Mouse (Mus musculus): Measurements from ENCODE around the gene Lmo4. TPM values are rescaled to one million over a fixed set of nuclear protein-coding genes. Genes with fewer than 3 reads are reported as not detected.

Gene Lmo4
- polyA plus RNA-seq, 1 experiment from 2014 or later, result 44.0 TPM

DNA sequence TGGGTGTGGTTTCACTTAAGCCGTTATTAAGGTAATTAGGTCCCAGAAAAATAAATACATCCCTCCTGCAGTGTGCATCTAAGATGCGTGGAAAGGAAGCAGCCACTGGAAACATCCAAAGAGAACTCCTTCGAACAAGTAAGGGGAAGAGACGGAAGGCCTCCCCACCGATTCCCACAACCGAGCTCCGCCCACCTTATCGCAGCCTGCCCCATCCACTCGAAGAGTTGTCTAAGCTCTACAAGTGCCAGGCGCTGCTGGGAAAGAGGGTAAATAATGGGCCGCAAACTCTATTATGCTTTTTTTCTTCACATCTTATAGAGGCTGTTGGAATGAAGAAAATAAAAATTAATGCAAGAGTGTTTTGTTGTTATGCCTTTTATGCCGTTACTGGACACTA lies 39.6 kb downstream of the Lmo4 start:
- Histone ChIP-seq H3K4me2 (replicated peaks) (no peak overlapping the region), H3K27me3 (no peaks in the 10 kb centered on the region), H3K9ac (replicated peaks) (no peak overlapping the region), H3K27ac (replicated peaks) (no peak overlapping the region), H3K4me3 (no peak overlapping the region), H3K4me1 (peaks cover 4% of the 10 kb centered on the region; the same call in 1 of the 2 replicates), H3K36me3 (no peaks in the 10 kb centered on the region), H3K9me3 (no peaks in the 10 kb centered on the region)
- no peak for ATAC-seq (ENCODE audit: low FRiP score, low read depth)
- WGBS, result 80% methylated on average over 12 of the region's 12 CpGs

DNA sequence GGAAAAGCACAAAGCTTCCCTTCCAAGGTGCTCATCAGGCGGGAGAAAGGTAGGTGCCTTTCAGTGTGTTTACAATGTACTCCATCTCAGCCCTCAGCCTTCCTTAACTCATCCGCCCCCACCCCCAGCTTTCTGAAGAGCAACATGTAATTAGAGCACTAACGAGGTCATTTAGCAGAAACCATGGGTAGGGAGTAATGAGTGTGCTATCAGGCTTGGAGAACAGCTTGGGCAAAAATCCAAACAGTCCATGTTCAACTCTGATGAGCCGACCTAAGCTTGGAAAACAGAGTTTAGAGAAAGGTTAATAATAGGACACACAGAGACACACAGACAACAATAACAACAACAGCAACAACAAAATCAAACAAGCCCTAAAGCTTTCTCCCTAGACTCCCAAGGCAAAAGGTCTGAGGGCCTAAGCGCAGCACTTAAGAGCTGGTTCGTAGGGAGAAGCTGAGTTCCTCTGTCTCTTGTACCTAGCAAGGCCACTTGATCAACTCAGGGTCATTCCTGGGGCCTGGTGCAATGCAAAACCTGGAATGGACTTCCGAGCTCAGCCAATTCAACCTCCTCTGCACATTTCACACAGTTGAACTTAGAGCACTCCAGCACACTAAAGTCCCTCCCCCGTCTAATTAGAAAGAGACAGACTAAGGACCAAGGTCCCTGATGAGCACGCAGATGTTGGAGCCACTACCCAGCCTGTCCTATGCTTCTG lies 40.2 kb downstream of the Lmo4 start:
- Histone ChIP-seq H3K27me3 (no peaks in the 10 kb centered on the region), H3K9ac (replicated peaks) (no peak overlapping the region), H3K36me3 (no peaks in the 10 kb centered on the region), H3K27ac (replicated peaks) (no peak overlapping the region), H3K4me1 (peaks cover 4% of the 10 kb centered on the region; the same call in 1 of the 2 replicates), H3K4me2 (replicated peaks) (no peak overlapping the region), H3K4me3 (no peak overlapping the region), H3K9me3 (no peaks in the 10 kb centered on the region)
- 72% methylated on average over 9 of the region's 9 CpGs for WGBS
- ATAC-seq (ENCODE audit: low FRiP score, low read depth), result no peak

DNA sequence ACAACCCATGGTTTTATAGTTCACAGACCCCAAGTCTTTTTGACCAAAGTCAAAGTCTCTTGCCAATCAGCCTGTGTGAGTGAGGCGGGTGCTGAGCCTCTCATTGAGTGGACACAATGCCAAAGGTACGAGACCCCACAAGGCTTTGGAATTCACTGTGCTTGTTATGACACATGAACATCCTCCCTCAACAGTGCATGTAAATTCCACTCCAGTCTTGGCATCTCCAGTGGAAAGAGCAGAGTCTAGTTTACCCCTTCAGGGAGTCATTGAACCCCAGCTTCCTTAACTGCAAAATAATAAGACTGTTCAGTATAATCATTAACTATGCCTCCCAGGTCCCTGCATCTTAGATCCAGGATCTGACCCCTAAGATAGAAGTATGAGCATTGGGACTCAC lies 41.3 kb downstream of the Lmo4 start:
- H3K9ac ChIP-seq (replicated peaks), result no peak overlapping the region
- ATAC-seq (ENCODE audit: low FRiP score, low read depth), result no peak
- no peaks in the 10 kb centered on the region for H3K36me3 ChIP-seq
- H3K9me3 ChIP-seq, result no peaks in the 10 kb centered on the region
- no peaks in the 10 kb centered on the region for H3K27me3 ChIP-seq
- H3K4me3 ChIP-seq, result no peak overlapping the region
- 90% methylated on average over 2 of the region's 2 CpGs for WGBS
- H3K27ac ChIP-seq (replicated peaks), result no peak overlapping the region
- H3K4me1 ChIP-seq, result peaks cover 4% of the 10 kb centered on the region; the same call in 1 of the 2 replicates
- no peak overlapping the region for H3K4me2 ChIP-seq (replicated peaks)

DNA sequence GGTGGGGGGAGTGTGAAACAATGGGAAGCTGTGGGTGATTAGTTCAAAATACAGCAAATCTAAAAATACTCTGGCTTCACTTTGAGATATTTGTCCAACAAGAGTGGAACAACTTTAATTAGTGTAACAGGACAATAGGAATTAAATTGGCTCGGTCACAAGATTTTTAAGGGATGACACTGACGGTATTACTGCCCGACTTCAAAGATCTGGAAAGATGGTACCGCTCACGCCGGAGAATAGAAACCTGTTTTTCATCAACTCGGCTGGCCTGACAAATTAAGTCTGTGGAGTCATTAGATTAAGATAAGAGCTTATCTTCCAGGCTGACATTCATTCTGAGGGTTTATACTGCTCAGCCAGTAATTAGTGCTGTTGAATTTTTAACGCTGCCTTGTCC lies 42.9 kb downstream of the Lmo4 start:
- H3K9ac ChIP-seq (replicated peaks), result no peak overlapping the region
- no peaks in the 10 kb centered on the region for H3K36me3 ChIP-seq
- no peaks in the 10 kb centered on the region for H3K9me3 ChIP-seq
- ATAC-seq (ENCODE audit: low FRiP score, low read depth), result no peak
- H3K27me3 ChIP-seq, result no peaks in the 10 kb centered on the region
- no peak overlapping the region for H3K4me2 ChIP-seq (replicated peaks)
- no peak overlapping the region for H3K27ac ChIP-seq (replicated peaks)
- H3K4me1 ChIP-seq, result peaks cover 4% of the 10 kb centered on the region; the same call in 1 of the 2 replicates
- 51% methylated on average over 8 of the region's 8 CpGs for WGBS
- H3K4me3 ChIP-seq, result no peak overlapping the region

DNA sequence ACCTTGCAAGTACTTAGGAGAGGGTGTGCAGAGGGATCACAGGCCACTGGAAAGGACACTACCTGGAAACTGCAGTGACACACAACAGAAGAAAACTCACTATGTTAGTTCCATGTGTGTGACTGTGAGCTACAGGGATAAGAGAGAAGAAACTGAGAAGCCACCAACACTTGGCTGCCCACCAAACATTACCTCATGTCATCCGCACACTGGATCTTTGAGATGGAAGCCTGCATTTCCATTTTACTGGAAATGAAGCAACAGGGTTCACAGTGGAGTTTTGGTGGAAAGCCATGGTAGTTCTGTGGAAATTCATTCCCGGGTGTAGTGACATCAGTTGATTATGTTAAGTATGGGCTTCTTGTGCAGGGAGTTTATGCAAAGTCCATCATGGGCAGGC lies 43.8 kb downstream of the Lmo4 start:
- WGBS, result 84% methylated on average over 2 of the region's 2 CpGs
- Histone ChIP-seq H3K27ac (replicated peaks) (no peak overlapping the region), H3K9ac (replicated peaks) (no peak overlapping the region), H3K4me1 (peaks cover 4% of the 10 kb centered on the region; the same call in 1 of the 2 replicates), H3K4me2 (replicated peaks) (no peak overlapping the region), H3K36me3 (no peaks in the 10 kb centered on the region), H3K27me3 (no peaks in the 10 kb centered on the region), H3K9me3 (no peaks in the 10 kb centered on the region), H3K4me3 (no peak overlapping the region)
- ATAC-seq (ENCODE audit: low FRiP score, low read depth), result no peak

DNA sequence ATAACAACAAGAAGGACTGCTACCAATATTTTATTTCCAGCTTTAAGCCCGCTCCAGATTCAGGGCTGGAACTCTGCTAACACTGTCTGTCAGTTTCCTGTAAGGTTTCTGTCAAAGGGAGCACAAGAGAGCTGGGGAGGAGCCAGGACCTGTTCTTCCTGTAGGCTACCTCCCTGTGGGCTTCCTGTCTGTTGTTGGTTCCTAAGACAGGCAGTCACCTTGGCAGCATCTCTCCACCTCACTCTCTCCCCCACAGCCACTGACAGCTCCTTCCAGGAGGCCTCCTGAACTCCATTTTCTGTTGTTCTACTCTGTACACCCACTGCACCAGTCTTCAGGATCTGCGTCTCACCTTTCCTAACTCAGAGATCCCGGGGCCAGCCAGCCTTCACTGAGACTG lies 49.3 kb downstream of the Lmo4 start:
- whole genome bisulfite sequencing, result 78% methylated on average over 3 of the region's 3 CpGs
- no peaks in the 10 kb centered on the region for H3K9me3 ChIP-seq
- H3K4me1 ChIP-seq, result no peaks in the 10 kb centered on the region
- no peaks in the 10 kb centered on the region for H3K36me3 ChIP-seq
- no peaks in the 10 kb centered on the region for H3K27me3 ChIP-seq
- H3K4me2 ChIP-seq (replicated peaks), result no peak overlapping the region
- H3K4me3 ChIP-seq, result no peak overlapping the region
- no peak overlapping the region for H3K27ac ChIP-seq (replicated peaks)
- ATAC-seq (ENCODE audit: low FRiP score, low read depth), result 0 out of 2 replicates have a peak, but pooled peaks have one; percentile 30
- H3K9ac ChIP-seq (replicated peaks), result no peak overlapping the region

DNA sequence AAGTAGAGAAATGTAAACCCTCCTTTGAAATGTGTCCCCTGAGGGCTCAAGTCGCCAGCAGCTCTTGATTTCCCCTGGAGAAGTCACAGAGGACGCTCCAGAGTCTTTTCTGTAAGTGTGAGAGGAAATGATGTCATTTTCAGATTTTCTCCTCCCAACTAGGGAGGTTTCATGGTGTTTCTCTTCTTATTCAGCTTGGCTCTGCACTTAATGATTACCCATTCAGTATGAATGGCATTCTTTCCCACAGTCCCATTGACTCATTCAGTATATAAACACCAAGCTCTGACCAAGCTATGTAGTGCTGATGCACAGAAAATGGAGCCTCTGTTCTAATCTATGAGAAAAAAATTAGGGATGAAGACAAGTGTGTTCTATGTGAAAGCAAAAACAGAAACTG lies 51.6 kb downstream of the Lmo4 start:
- no peak overlapping the region for H3K27ac ChIP-seq (replicated peaks)
- H3K4me3 ChIP-seq, result no peak overlapping the region
- no peak for ATAC-seq (ENCODE audit: low FRiP score, low read depth)
- H3K27me3 ChIP-seq, result no peaks in the 10 kb centered on the region
- H3K4me2 ChIP-seq (replicated peaks), result no peak overlapping the region
- H3K9ac ChIP-seq (replicated peaks), result no peak overlapping the region
- H3K4me1 ChIP-seq, result no peaks in the 10 kb centered on the region
- no peaks in the 10 kb centered on the region for H3K36me3 ChIP-seq
- 79% methylated on average over 2 of the region's 2 CpGs for WGBS
- no peaks in the 10 kb centered on the region for H3K9me3 ChIP-seq

DNA sequence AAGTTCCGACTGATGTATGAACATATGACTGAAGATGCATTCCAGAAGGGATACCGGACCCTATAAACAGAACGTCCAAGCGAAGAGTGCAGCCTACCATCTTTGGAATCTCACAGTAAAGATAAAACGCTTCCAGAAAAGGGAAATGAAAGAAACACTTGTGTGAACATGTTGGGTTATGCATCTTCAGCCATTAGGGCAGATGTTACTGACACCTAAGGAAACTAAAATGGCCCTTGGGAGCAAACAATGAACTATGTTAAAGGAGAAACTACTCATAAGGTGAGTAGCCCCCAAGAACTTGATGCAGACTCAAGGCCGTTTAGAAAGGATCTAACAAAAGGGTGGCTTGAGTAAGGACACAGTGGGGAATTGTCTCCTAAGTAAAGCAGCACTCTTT lies 54.0 kb downstream of the Lmo4 start:
- WGBS, result 91% methylated on average over 6 of the region's 6 CpGs
- Histone ChIP-seq H3K36me3 (no peaks in the 10 kb centered on the region), H3K9ac (replicated peaks) (no peak overlapping the region), H3K4me2 (replicated peaks) (no peak overlapping the region), H3K9me3 (no peaks in the 10 kb centered on the region), H3K27ac (replicated peaks) (no peak overlapping the region), H3K27me3 (no peaks in the 10 kb centered on the region), H3K4me1 (no peaks in the 10 kb centered on the region), H3K4me3 (no peak overlapping the region)
- ATAC-seq (ENCODE audit: low FRiP score, low read depth), result no peak

DNA sequence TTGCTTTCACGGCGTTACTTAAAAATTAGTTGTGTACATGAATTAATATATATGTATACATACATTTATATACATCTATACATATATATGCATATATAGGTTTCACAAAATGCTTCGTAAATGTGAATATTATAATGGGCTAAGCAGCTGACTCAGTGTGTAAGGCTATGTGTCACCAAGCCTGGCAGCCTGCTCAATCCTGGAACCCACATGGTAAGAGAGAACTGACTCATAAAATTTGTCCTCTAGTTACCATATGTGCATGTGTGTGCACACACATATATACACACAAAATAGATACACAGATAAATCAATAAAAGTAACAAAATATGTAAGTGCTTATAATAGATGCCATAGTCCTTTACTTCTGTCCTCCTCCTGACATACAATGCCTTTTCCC lies 56.8 kb downstream of the Lmo4 start:
- 96% methylated on average over 3 of the region's 3 CpGs for WGBS
- H3K27ac ChIP-seq (replicated peaks), result no peak overlapping the region
- no peak for ATAC-seq (ENCODE audit: low FRiP score, low read depth)
- no peak overlapping the region for H3K4me3 ChIP-seq
- H3K9me3 ChIP-seq, result no peaks in the 10 kb centered on the region
- H3K27me3 ChIP-seq, result no peaks in the 10 kb centered on the region
- no peak overlapping the region for H3K4me2 ChIP-seq (replicated peaks)
- no peaks in the 10 kb centered on the region for H3K36me3 ChIP-seq
- no peak overlapping the region for H3K9ac ChIP-seq (replicated peaks)
- no peaks in the 10 kb centered on the region for H3K4me1 ChIP-seq

DNA sequence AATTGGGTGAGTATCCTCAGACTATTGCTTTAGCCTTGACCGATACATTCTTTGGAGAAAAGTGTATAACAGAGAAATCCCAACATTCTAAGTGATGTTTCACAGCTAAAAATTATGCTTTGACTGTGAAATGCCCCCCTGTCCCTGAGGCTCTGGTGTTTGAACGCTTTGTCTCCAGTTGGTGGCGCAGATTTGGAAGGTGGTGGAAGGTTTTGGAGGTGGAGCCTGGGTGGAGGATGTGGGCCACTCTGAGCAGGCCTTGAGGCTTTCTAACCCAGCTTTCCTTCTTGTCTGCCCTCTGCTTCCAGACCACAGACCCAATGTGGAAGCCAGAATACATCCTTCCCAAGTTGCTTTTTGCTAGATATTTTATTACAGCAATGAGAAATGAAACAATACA lies 57.8 kb downstream of the Lmo4 start:
- Histone ChIP-seq H3K36me3 (no peaks in the 10 kb centered on the region), H3K4me2 (replicated peaks) (no peak overlapping the region), H3K9ac (replicated peaks) (no peak overlapping the region), H3K4me3 (no peak overlapping the region), H3K27me3 (no peaks in the 10 kb centered on the region), H3K27ac (replicated peaks) (no peak overlapping the region), H3K9me3 (no peaks in the 10 kb centered on the region), H3K4me1 (no peaks in the 10 kb centered on the region)
- no peak for ATAC-seq (ENCODE audit: low FRiP score, low read depth)
- WGBS, result 84% methylated on average over 3 of the region's 3 CpGs

DNA sequence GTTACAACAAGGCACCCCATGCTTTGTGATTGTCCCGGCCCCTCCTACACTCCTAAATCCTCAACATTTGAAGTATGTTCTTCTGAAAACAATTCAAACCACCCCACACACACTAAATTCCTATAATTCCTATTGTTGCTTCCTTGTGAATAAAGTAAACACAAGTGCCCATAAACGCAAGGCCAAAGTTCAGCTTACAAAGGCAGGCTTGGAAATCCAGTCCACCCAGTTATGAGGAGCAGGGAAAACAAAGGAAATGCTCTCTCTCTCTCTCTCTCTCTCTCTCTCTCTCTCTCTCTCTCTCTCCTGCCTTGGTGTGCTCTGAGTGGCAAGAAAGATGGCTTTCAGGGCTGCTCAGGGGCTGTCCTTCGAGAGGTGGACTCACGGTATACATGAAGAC lies 61.0 kb downstream of the Lmo4 start:
- Histone ChIP-seq H3K27ac (replicated peaks) (no peak overlapping the region), H3K9me3 (no peaks in the 10 kb centered on the region), H3K4me2 (replicated peaks) (no peak overlapping the region), H3K27me3 (no peaks in the 10 kb centered on the region), H3K9ac (replicated peaks) (no peak overlapping the region), H3K36me3 (no peaks in the 10 kb centered on the region), H3K4me1 (no peaks in the 10 kb centered on the region), H3K4me3 (no peak overlapping the region)
- 81% methylated on average over 4 of the region's 4 CpGs for WGBS
- ATAC-seq (ENCODE audit: low FRiP score, low read depth), result no peak

DNA sequence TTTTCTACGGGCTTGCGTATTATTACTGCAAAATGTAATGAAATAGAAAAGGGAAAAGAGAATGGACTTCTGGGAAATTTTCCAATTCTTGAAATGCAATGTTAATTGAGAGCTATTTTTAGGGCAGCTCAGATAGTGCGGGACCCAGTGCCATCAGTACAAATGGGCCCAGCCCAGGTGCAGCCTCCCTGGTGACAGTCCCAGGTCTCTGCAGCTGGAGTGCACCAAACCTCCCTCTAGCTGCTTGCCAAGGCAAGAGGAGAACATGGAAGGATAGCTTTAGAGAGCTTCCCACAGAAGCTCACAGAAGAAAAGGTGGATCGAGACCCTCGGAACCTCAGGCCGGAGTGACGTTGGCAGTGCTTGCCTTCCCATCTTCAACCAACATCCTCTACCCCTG lies 62.1 kb downstream of the Lmo4 start:
- Histone ChIP-seq H3K9me3 (no peaks in the 10 kb centered on the region), H3K9ac (replicated peaks) (no peak overlapping the region), H3K27me3 (no peaks in the 10 kb centered on the region), H3K4me1 (no peaks in the 10 kb centered on the region), H3K27ac (replicated peaks) (no peak overlapping the region), H3K4me3 (no peak overlapping the region), H3K36me3 (no peaks in the 10 kb centered on the region), H3K4me2 (replicated peaks) (no peak overlapping the region)
- WGBS, result 98% methylated on average over 7 of the region's 7 CpGs
- no peak for ATAC-seq (ENCODE audit: low FRiP score, low read depth)

DNA sequence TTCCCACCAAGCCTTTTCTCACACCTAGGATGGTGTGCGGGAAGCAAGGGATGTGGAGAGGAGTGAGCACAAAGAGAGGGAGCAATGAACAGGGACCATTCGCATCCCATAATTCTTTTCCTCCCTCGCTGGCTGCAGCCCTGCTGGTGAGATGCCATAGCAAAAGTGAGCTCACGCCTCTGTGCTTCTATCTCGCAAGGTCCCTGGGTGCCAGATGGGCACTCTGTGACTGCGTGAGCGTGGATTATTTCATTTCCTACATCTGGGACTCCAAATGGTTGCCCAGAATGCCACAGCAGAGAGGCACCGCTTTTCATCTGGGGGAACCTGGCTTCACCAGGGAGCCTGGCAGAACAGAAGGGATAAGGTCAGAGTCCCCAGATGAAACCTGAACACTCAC lies 63.2 kb downstream of the Lmo4 start:
- Histone ChIP-seq H3K27me3 (no peaks in the 10 kb centered on the region), H3K4me1 (no peaks in the 10 kb centered on the region), H3K36me3 (no peaks in the 10 kb centered on the region), H3K4me2 (replicated peaks) (no peak overlapping the region), H3K27ac (replicated peaks) (no peak overlapping the region), H3K9ac (replicated peaks) (no peak overlapping the region), H3K9me3 (no peaks in the 10 kb centered on the region), H3K4me3 (no peak overlapping the region)
- WGBS, result 89% methylated on average over 8 of the region's 8 CpGs
- no peak for ATAC-seq (ENCODE audit: low FRiP score, low read depth)

Measured in midbrain, embryonic 12.5 days (tissue).